Mouse (Mus musculus) colon, adult 2 months (tissue): ENCODE measurements around the gene Uckl1. TPM values are rescaled to one million over a fixed set of nuclear protein-coding genes. Genes with fewer than 3 reads are reported as not detected.

Experiments used
- polyA plus RNA-seq: library from polyadenylated mRNA; depleted of rRNA; stranded (reverse); fragments of >200 nt; gene quantifications from 2 replicates; pipeline ENCODE4 v1.2.3, GENCODE M21; 2012; rRNA removed

Uckl1 gene
- 161 and 197 TPM in 2 replicates for polyA plus RNA-seq

GRCm38 (mm10) chr2:181584411-181584942 is at the start of gene Uckl1:
Uckl1 (minus strand) TSS chr2:181584892.

DNA sequence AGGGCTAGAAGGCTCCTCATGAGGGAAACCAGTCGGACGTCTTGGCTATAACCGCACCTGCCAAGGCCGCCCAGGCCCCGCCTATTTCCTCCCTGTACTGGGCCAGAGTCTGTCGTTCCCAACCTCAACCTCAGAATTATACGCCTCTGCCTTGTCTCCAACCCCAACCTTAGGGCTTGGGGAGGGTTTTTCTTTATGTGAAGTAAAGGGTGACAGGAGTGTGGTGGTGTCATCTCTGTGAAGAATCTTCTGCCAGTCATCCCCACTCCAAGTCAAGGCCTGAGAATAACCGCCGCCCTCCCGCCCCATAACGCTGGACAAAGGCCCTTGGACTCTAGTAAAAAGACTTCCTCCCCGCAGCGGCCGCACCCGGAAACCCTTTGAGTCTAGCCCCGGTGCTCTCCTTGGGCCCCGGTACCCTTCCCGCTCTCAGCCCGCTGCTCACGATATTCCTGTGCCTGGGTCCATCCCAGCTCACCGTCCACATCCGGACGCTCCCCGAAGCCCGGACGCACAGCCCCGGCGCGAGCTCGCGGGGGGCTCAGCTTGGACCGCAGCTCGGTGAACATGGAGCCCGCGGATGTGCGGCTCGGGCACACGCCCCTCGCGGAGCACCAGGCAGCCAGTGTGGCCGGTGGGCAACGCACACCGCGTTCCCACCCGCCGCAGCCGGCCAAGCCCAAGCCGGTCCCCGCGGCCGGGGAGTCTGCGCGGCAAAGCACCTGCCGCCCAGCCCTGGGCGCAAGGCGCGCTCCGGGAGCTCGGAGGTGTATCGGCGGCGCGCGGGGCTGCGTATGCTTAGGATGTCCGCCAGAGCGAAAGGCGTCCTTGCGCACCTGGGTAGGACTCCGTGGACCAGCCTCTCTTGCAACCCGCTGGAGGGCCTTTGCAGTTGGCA is 14.0 kb upstream of the Uckl1 start, which contains the start of gene Samd10:
Gene Samd10 (minus strand): TSS at position 759 of the 898 bp plus-strand sequence.

DNA sequence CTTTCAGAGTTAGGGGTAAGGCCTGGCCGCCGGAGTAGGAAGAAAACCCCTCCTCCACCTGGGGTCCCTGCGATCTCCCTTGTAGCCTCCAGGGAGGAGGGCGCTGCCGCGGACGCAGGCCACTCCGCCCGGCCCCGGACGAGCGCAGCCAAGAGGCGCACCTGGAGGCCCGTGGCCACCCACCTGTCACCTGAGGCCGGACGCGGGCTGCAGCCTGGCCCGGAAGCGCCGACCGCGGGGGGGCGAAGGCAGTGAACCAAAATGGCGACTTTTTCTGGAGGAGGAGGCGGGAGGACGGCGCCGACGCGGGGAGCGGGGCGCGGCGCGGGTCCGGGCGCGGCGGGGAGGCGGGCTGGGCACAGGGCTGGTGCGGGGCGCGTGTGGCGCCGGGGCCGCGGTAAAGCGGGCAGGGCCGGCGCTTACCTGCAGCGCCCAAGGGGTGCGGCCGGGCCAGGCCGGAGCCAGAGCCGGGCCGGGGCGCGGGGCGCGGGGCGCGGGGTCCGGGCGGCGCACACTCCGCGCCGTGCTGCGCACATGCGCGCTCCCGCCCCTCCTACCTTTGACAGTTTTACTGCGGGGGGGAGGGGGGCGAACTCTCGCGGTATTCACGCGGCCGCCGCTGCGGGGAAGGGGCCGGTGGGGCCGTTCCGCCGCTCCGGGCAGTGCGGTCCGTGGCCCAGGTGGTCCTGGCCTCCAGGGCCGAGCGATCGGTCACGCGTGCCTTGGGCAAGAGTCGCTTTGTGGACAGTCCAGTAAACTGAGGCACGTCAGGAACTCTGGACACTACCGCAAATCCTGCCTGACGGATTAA is 7.7 kb upstream of the Uckl1 start, which contains the start of gene Zfp512b:
Gene Zfp512b (minus strand): TSS at position 573 of the 811 bp plus-strand sequence.

GRCm38 (mm10) chr2:181591528-181592085 is 6.9 kb upstream of the Uckl1 start, which contains the start of gene Prpf6:
Prpf6 (plus strand) TSS chr2:181591868.

GRCm38 (mm10) chr2:181520118-181520935 is 64.4 kb downstream of the Uckl1 start, which contains the start of gene Dnajc5:
Dnajc5 (plus strand) TSS chr2:181520485.

Other genes with a start within 250 kb of the Uckl1 start
- 32.6 and 36.8 TPM in 2 replicates for gene Zgpat, start 220.0 kb downstream of the Uckl1 start, polyA plus RNA-seq
- gene Arfrp1, start 219.5 kb downstream of the Uckl1 start, polyA plus RNA-seq: 25.9 and 30.4 TPM in 2 replicates
- gene Lime1, start 204.8 kb downstream of the Uckl1 start, polyA plus RNA-seq: 94.1 and 102 TPM in 2 replicates
- gene Zbtb46, start 125.5 kb downstream of the Uckl1 start, polyA plus RNA-seq: 2.0 TPM in 2 replicates
- not detected in 2 replicates for gene Abhd16b, start 91.7 kb downstream of the Uckl1 start, polyA plus RNA-seq
- gene Tpd52l2, start 87.8 kb downstream of the Uckl1 start, polyA plus RNA-seq: 31.4 and 40.7 TPM in 2 replicates
- gene Dnajc5, start 64.4 kb downstream of the Uckl1 start, polyA plus RNA-seq: 51.9 and 64.1 TPM in 2 replicates
- 12.3 and 13.0 TPM in 2 replicates for gene Prpf6, start 7.0 kb upstream of the Uckl1 start, polyA plus RNA-seq
- 39.9 and 47.0 TPM in 2 replicates for gene Zfp512b, start 7.9 kb upstream of the Uckl1 start, polyA plus RNA-seq
- 30.8 and 41.3 TPM in 2 replicates for gene Samd10, start 14.3 kb upstream of the Uckl1 start, polyA plus RNA-seq
- not detected in 2 replicates for gene Gm29797, start 72.1 kb upstream of the Uckl1 start, polyA plus RNA-seq
- gene Sox18, start 86.7 kb upstream of the Uckl1 start, polyA plus RNA-seq: 37.5 and 40.1 TPM in 2 replicates
- 6.5 and 6.7 TPM in 2 replicates for gene Tcea2, start 95.4 kb upstream of the Uckl1 start, polyA plus RNA-seq
- 34.0 and 48.2 TPM in 2 replicates for gene Rgs19, start 109.1 kb upstream of the Uckl1 start, polyA plus RNA-seq
- not detected in 2 replicates for gene Lkaaear1, start 113.5 kb upstream of the Uckl1 start, polyA plus RNA-seq
- 0.57 and 0.79 TPM in 2 replicates for gene Oprl1, start 130.1 kb upstream of the Uckl1 start, polyA plus RNA-seq
- gene Myt1, start 178.4 kb upstream of the Uckl1 start, polyA plus RNA-seq: 1.3 and 1.4 TPM in 2 replicates